Mouse (Mus musculus): ENCODE results near the gene Tacc2. TPM values are rescaled to one million over a fixed set of nuclear protein-coding genes. Genes with fewer than 3 reads are reported as not detected.

Gene Tacc2
- total and polyA plus RNA-seq, 3 experiments, result 3.5 to 21.5 TPM; not detected in 1

GRCm38 (mm10) chr7:130545893-130546292 lies 31.3 kb upstream of the Tacc2 start:
- peak; percentile 36 for DNase-seq (ENCODE audit: low read depth, low spot score)
- Histone ChIP-seq H3K4me3 (ENCODE audit: control insufficient read depth in 1 of 2, insufficient read depth in 1 of 2, low read depth in 2 of 2, low read length in 2 of 2) (peak overlapping the region; percentile 93 to 99), H3K27me3 (ENCODE audit: control insufficient read depth in 1 of 2, insufficient read depth in 2 of 2, low read length in 2 of 2) (no peaks in the 10 kb centered on the region; a peak in 1 of 4 replicates), H3K9me3 (replicated peaks; ENCODE audit: insufficient read depth, low read length) (no peaks in the 10 kb centered on the region), H3K9ac (ENCODE audit: control insufficient read depth, low read depth, low read length, poor library complexity, severe bottlenecking) (peak overlapping the region; percentile 98), H3K4me1 (ENCODE audit: control insufficient read depth in 1 of 2, insufficient read depth in 2 of 2, low read length in 2 of 2) (peaks cover 6 to 13% of the 10 kb centered on the region in 2 experiments; a peak in 3 of 4 replicates), H3K27ac (ENCODE audit: control insufficient read depth, low read depth, low read length) (peak overlapping the region; percentile 95), H3K79me2 (ENCODE audit: control insufficient read depth, insufficient read depth, low read length, poor library complexity) (peaks cover 37% of the 10 kb centered on the region), H3K36me3 (ENCODE audit: control insufficient read depth in 1 of 2, insufficient read depth in 2 of 2, low read length in 2 of 2) (peaks cover 21 to 22% of the 10 kb centered on the region in 2 experiments)
- TF ChIP-seq RCOR1 (IDR thresholded peaks at IDR 0.05; ENCODE audit: low read depth, low read length), result no peak
- TF ChIP-seq TCF12 (IDR thresholded peaks at IDR 0.05; ENCODE audit: low read depth, low read length), result peak; percentile 57; the same call in 1 of the 2 replicates
- TF ChIP-seq MEF2A (IDR thresholded peaks at IDR 0.05; ENCODE audit: extremely low read depth, insufficient replicate concordance, low read depth, low read length, poor library complexity, severe bottlenecking), result no peak
- TF ChIP-seq EP300 (IDR thresholded peaks at IDR 0.05; ENCODE audit: low read depth in 1 of 2, low read length in 2 of 2), result peak; percentile 54 to 73
- 0 out of 2 replicates have a peak, but pooled peaks have one; percentile 46 for TF ChIP-seq ETS1 (IDR thresholded peaks at IDR 0.05; ENCODE audit: low read depth, low read length)
- TF ChIP-seq GATA1 (IDR thresholded peaks at IDR 0.05; ENCODE audit: low read depth, low read length), result peak; percentile 71
- TF ChIP-seq NELFE (IDR thresholded peaks at IDR 0.05; ENCODE audit: low read depth, low read length), result 0 out of 2 replicates have a peak, but pooled peaks have one; percentile 3
- no peak for TF ChIP-seq ZKSCAN1 (IDR thresholded peaks at IDR 0.05; ENCODE audit: low read depth, low read length)
- TF ChIP-seq SIN3A (IDR thresholded peaks at IDR 0.05; ENCODE audit: low read length), result peak; percentile 51
- no peak for TF ChIP-seq JUND (IDR thresholded peaks at IDR 0.05; ENCODE audit: low read depth, low read length)
- TF ChIP-seq MYC (IDR thresholded peaks at IDR 0.05; ENCODE audit: low read depth, low read length), result 0 out of 2 replicates have a peak, but pooled peaks have one; percentile 27
- TF ChIP-seq MAFK (IDR thresholded peaks at IDR 0.05; ENCODE audit: borderline replicate concordance, low read depth, low read length), result no peak
- TF ChIP-seq MYB (IDR thresholded peaks at IDR 0.05; ENCODE audit: low read depth, low read length), result peak; percentile 53; the same call in 1 of the 2 replicates
- no peak for TF ChIP-seq MAZ (IDR thresholded peaks at IDR 0.05; ENCODE audit: low read depth, low read length)
- TF ChIP-seq POLR2A (IDR thresholded peaks at IDR 0.05; ENCODE audit: control insufficient read depth in 1 of 2, insufficient read depth in 1 of 2, low read depth in 1 of 2, low read length in 2 of 2, poor library complexity in 1 of 2), result no peak
- TF ChIP-seq BHLHE40 (IDR thresholded peaks at IDR 0.05; ENCODE audit: borderline replicate concordance, low read depth, low read length), result no peak

GRCm38 (mm10) chr7:130546421-130546790 lies 30.8 kb upstream of the Tacc2 start:
- H3K36me3 ChIP-seq (ENCODE audit: control insufficient read depth in 1 of 2, insufficient read depth in 2 of 2, low read length in 2 of 2), result peaks cover 21 to 22% of the 10 kb centered on the region in 2 experiments
- H3K9ac ChIP-seq (ENCODE audit: control insufficient read depth, low read depth, low read length, poor library complexity, severe bottlenecking), result peak overlapping the region; percentile 98
- DNase-seq (ENCODE audit: low read depth, low spot score), result no peak
- H3K27me3 ChIP-seq (ENCODE audit: control insufficient read depth in 1 of 2, insufficient read depth in 2 of 2, low read length in 2 of 2), result no peaks in the 10 kb centered on the region; a peak in 1 of 4 replicates
- TF ChIP-seq MAX (IDR thresholded peaks at IDR 0.05; ENCODE audit: low read length) (no peak), TBP (IDR thresholded peaks at IDR 0.05; ENCODE audit: low read depth, low read length) (no peak), CHD1 (IDR thresholded peaks at IDR 0.05; ENCODE audit: low read depth, low read length) (peak; percentile 54; the same call in 1 of the 2 replicates), ZC3H11A (IDR thresholded peaks at IDR 0.05; ENCODE audit: low read depth, low read length) (no peak), USF2 (IDR thresholded peaks at IDR 0.05; ENCODE audit: borderline replicate concordance in 1 of 2, insufficient read depth in 1 of 2, low read depth in 1 of 2, low read length in 2 of 2) (no peak), POLR2AphosphoS2 (IDR thresholded peaks at IDR 0.05; ENCODE audit: low read length) (no peak), NELFE (IDR thresholded peaks at IDR 0.05; ENCODE audit: low read depth, low read length) (peak; percentile 8; the same call in 1 of the 2 replicates)
- peaks cover 6 to 13% of the 10 kb centered on the region in 2 experiments; a peak in 3 of 4 replicates for H3K4me1 ChIP-seq (ENCODE audit: control insufficient read depth in 1 of 2, insufficient read depth in 2 of 2, low read length in 2 of 2)
- H3K9me3 ChIP-seq (replicated peaks; ENCODE audit: insufficient read depth, low read length), result no peaks in the 10 kb centered on the region
- H3K4me3 ChIP-seq (ENCODE audit: control insufficient read depth in 1 of 2, insufficient read depth in 1 of 2, low read depth in 2 of 2, low read length in 2 of 2), result peak overlapping the region; percentile 93 to 99
- peak overlapping the region; percentile 95 for H3K27ac ChIP-seq (ENCODE audit: control insufficient read depth, low read depth, low read length)
- peaks cover 36% of the 10 kb centered on the region for H3K79me2 ChIP-seq (ENCODE audit: control insufficient read depth, insufficient read depth, low read length, poor library complexity)
